9 mouse cellular contexts compared by ENCODE assay signal in genomic region chr3:103771531-103772130, GRCm38 (mm10). TPM values are rescaled to one million over a fixed set of nuclear protein-coding genes. Genes with fewer than 3 reads are reported as not detected.
A peak's percentile ranks its signal among the peaks of the same experiment; 100 is the strongest.
DNase-seq lines count a peak whose midpoint lies in the region; ATAC-seq and TF ChIP-seq lines count a peak whose summit lies in the region.
"Had no signal": no experiment of that assay in that cellular context is flagged by ENCODE, and none has a peak within 500 bp of the region (broad histone marks: within the 10 kb centered on the region; RNA-seq: fewer than 3 reads in every experiment).

No protein-coding gene starts in this region.

- H3K36me3 ChIP-seq in embryonic facial prominence, embryonic 15.5 days: peaks cover 14% of the 10 kb centered on the region
- H3K36me3 ChIP-seq in liver, embryonic 11.5 days (ENCODE audit: control insufficient read depth, insufficient read depth, low read length): peaks cover 12% of the 10 kb centered on the region

- no peaks in the 10 kb centered on the region for H3K27me3 ChIP-seq in embryonic facial prominence, embryonic 15.5 days
- H3K27me3 ChIP-seq in liver, embryonic 11.5 days (replicated peaks; ENCODE audit: control insufficient read depth, insufficient read depth, low read length): no peaks in the 10 kb centered on the region
- H3K27me3 ChIP-seq: neural tube, embryonic 12.5 days had no signal

- peaks cover 10% of the 10 kb centered on the region for H3K4me1 ChIP-seq in embryonic facial prominence, embryonic 15.5 days
- H3K4me1 ChIP-seq in liver, embryonic 11.5 days (replicated peaks; ENCODE audit: control insufficient read depth, insufficient read depth, low read length): no peaks in the 10 kb centered on the region
- H3K4me1 ChIP-seq: neural tube, embryonic 12.5 days had no signal

- TF ChIP-seq CTCF in left cerebral cortex, adult 2 months (IDR thresholded peaks at IDR 0.05): no peak

- DNase-seq in left cerebral cortex, adult 2 months (ENCODE audit: extremely low spot score in 1 of 2, low spot score in 2 of 2): no peak
- no peak for DNase-seq in left cerebral cortex, postnatal 36 days (ENCODE audit: low spot score in 2 of 2)
- peak; percentile 88 for DNase-seq in ZHBTc4 (ENCODE audit: low read depth, low spot score)
- peak; percentile 78 to 81 for DNase-seq in heart, postnatal 36 days
- DNase-seq in lung, postnatal 4 days: peak; percentile 80 to 81
- no peak for DNase-seq in spleen, adult 18-20 months
- DNase-seq in liver, embryonic 11.5 days (ENCODE audit: low spot score): no peak

- H3K9ac ChIP-seq in embryonic facial prominence, embryonic 15.5 days: no peak overlapping the region
- no peak overlapping the region for H3K9ac ChIP-seq in liver, embryonic 11.5 days (ENCODE audit: low read depth, low read length)
- H3K9ac ChIP-seq: neural tube, embryonic 12.5 days had no signal

- no peak overlapping the region for H3K4me3 ChIP-seq in left cerebral cortex, adult 2 months
- H3K4me3 ChIP-seq in embryonic facial prominence, embryonic 15.5 days (replicated peaks): no peak overlapping the region
- no peak overlapping the region for H3K4me3 ChIP-seq in liver, embryonic 11.5 days (ENCODE audit: low read depth, low read length)
- H3K4me3 ChIP-seq: neural tube, embryonic 12.5 days had no signal

- no peaks in the 10 kb centered on the region for H3K9me3 ChIP-seq in embryonic facial prominence, embryonic 15.5 days (replicated peaks)
- H3K9me3 ChIP-seq in liver, embryonic 11.5 days (ENCODE audit: control insufficient read depth, low read length): no peaks in the 10 kb centered on the region
- H3K9me3 ChIP-seq: neural tube, embryonic 12.5 days had no signal

- H3K4me2 ChIP-seq in embryonic facial prominence, embryonic 15.5 days (replicated peaks): no peak overlapping the region
- no peak overlapping the region for H3K4me2 ChIP-seq in liver, embryonic 11.5 days
- H3K4me2 ChIP-seq: neural tube, embryonic 12.5 days had no signal

- peak overlapping the region; percentile 2; the same call in 1 of the 2 replicates for H3K27ac ChIP-seq in left cerebral cortex, adult 2 months
- H3K27ac ChIP-seq in embryonic facial prominence, embryonic 15.5 days (replicated peaks): peak overlapping the region; percentile 66; the same call in 1 of the 2 replicates
- H3K27ac ChIP-seq in liver, embryonic 11.5 days (ENCODE audit: low read depth, low read length): no peak overlapping the region
- H3K27ac ChIP-seq: neural tube, embryonic 12.5 days had no signal

- 50% methylated on average over 9 of the region's 9 CpGs for WGBS in embryonic facial prominence, embryonic 15.5 days
- 84% methylated on average over 9 of the region's 9 CpGs for WGBS in liver, embryonic 11.5 days

- ATAC-seq in embryonic facial prominence, embryonic 15.5 days (ENCODE audit: insufficient number of reproducible peaks, low FRiP score, low TSS enrichment, low read depth): no peak
- no peak for ATAC-seq in liver, embryonic 11.5 days (replicated peaks; ENCODE audit: low FRiP score)

- intact Hi-C loops in left cerebral cortex, adult 2 months (cut with DNase I): no loop called here
- intact Hi-C loops in left cerebral cortex, postnatal 36 days (cut with DNase I): loop anchor here (5.0 kb wide), 1 partner anchor 36 kb away; the partner anchor contains the start of genes Ap4b1, Dclre1b and Gm43064
- intact Hi-C loops in heart, postnatal 36 days (cut with DNase I): loop anchor here (5.0 kb wide), 1 partner anchor 36 kb away; the partner anchor contains the start of genes Ap4b1, Dclre1b and Gm43064

RNA-seq across cellular contexts. Expression of gene Hipk1, which starts 19.7 kb away (rescaled TPM):
- total RNA-seq in left cerebral cortex, adult 2 months (2021): 100 to 1,000 TPM; 124 to 128 TPM
- total RNA-seq in left cerebral cortex, postnatal 36 days (2021): 100 to 1,000 TPM; 110 to 129 TPM
- 12.4 TPM in 2 replicates for polyA plus RNA-seq in embryonic facial prominence, embryonic 15.5 days (2015; fragmentation: Nextera tagmentation; extraction: Ambion mirVana)
- total RNA-seq in heart, postnatal 36 days (2021): 100 to 1,000 TPM; 100 to 114 TPM
- 15.5 and 15.7 TPM in 2 replicates for polyA plus RNA-seq in liver, embryonic 11.5 days (2014; fragmentation: Nextera tagmentation; extraction: Ambion mirVana)

RNA-seq across cellular contexts. Expression of gene Gm10964, which starts 32.5 kb away (rescaled TPM):
- total RNA-seq in left cerebral cortex, adult 2 months (2021): not detected
- not detected for total RNA-seq in left cerebral cortex, postnatal 36 days (2021)
- polyA plus RNA-seq in embryonic facial prominence, embryonic 15.5 days (2015; fragmentation: Nextera tagmentation; extraction: Ambion mirVana): not detected in 2 replicates
- not detected for total RNA-seq in heart, postnatal 36 days (2021)
- not detected in 2 replicates for polyA plus RNA-seq in liver, embryonic 11.5 days (2014; fragmentation: Nextera tagmentation; extraction: Ambion mirVana)
- polyA plus RNA-seq: neural tube, embryonic 12.5 days had no signal

RNA-seq across cellular contexts. Expression of gene Olfml3, which starts 33.8 kb away (rescaled TPM):
- total RNA-seq in left cerebral cortex, adult 2 months (2021): 10 to 100 TPM; 12.0 to 13.4 TPM
- 10 to 100 TPM; 12.7 to 13.3 TPM for total RNA-seq in left cerebral cortex, postnatal 36 days (2021)
- 70.8 and 79.0 TPM in 2 replicates for polyA plus RNA-seq in embryonic facial prominence, embryonic 15.5 days (2015; fragmentation: Nextera tagmentation; extraction: Ambion mirVana)
- 1 to 10 TPM; 5.2 to 6.0 TPM for total RNA-seq in heart, postnatal 36 days (2021)
- polyA plus RNA-seq in liver, embryonic 11.5 days (2014; fragmentation: Nextera tagmentation; extraction: Ambion mirVana): 7.8 and 8.5 TPM in 2 replicates

RNA-seq across cellular contexts. Expression of gene Dclre1b, which starts 37.6 kb away (rescaled TPM):
- total RNA-seq in left cerebral cortex, adult 2 months (2021): 1 to 10 TPM; 7.7 to 8.2 TPM
- 10 to 100 TPM; 10.6 to 11.0 TPM for total RNA-seq in left cerebral cortex, postnatal 36 days (2021)
- polyA plus RNA-seq in embryonic facial prominence, embryonic 15.5 days (2015; fragmentation: Nextera tagmentation; extraction: Ambion mirVana): 26.8 and 27.3 TPM in 2 replicates
- 1 to 10 TPM; 6.5 to 9.2 TPM for total RNA-seq in heart, postnatal 36 days (2021)
- 35.1 and 36.8 TPM in 2 replicates for polyA plus RNA-seq in liver, embryonic 11.5 days (2014; fragmentation: Nextera tagmentation; extraction: Ambion mirVana)

RNA-seq across cellular contexts. Expression of gene Ap4b1, which starts 37.7 kb away (rescaled TPM):
- 10 to 100 TPM; 14.8 to 15.8 TPM for total RNA-seq in left cerebral cortex, adult 2 months (2021)
- 10 to 100 TPM; 12.1 to 14.3 TPM for total RNA-seq in left cerebral cortex, postnatal 36 days (2021)
- 22.2 and 23.4 TPM in 2 replicates for polyA plus RNA-seq in embryonic facial prominence, embryonic 15.5 days (2015; fragmentation: Nextera tagmentation; extraction: Ambion mirVana)
- total RNA-seq in heart, postnatal 36 days (2021): 10 to 100 TPM; 12.4 to 14.0 TPM
- 20.8 and 23.9 TPM in 2 replicates for polyA plus RNA-seq in liver, embryonic 11.5 days (2014; fragmentation: Nextera tagmentation; extraction: Ambion mirVana)

Comparison
In these comparisons a context has a peak if more than half of its experiments do, and no peak if none do; other contexts are left out.
1. DNase-seq: peak in ZHBTc4 (single experiment), heart, postnatal 36 days (2 of 2) and lung, postnatal 4 days (2 of 2); none in left cerebral cortex, adult 2 months (0 of 2), left cerebral cortex, postnatal 36 days (0 of 2), spleen, adult 18-20 months (0 of 2) and liver, embryonic 11.5 days (single experiment).